Mouse (Mus musculus) myocyte (in vitro differentiated cells): ENCODE measurements at regions not wholly inside any gene's neighbourhood (a gene's known extent, or its start where the extent isn't known, plus 50 kb on each side); places are given as distances from the start of the nearest gene placed in this dataset.

Experiments
- H3K27me3 ChIP-seq: one replicate; pipeline ENCODE4 v1.6.1; 2011; ENCODE audit not compliant: control insufficient read depth, insufficient read depth, insufficient read length
- H3K36me3 ChIP-seq: one replicate; pipeline ENCODE4 v1.6.1; 2011; ENCODE audit not compliant: control insufficient read depth, insufficient read depth
- H3K4me2 ChIP-seq: one replicate; pipeline ENCODE4 v1.6.1; 2011; ENCODE audit warnings: low read depth, control low read depth
- H3K4me3 ChIP-seq: one replicate; pipeline ENCODE4 v1.5.1; 2011; ENCODE audit warnings: mild to moderate bottlenecking, control low read depth, moderate library complexity
- H3K79me2 ChIP-seq: one replicate; pipeline ENCODE4 v1.6.1; 2011; ENCODE audit not compliant: control insufficient read depth, insufficient read depth
- H3ac ChIP-seq: one replicate; pipeline ENCODE4 v1.6.1; 2011; ENCODE audit not compliant: control insufficient read depth, insufficient read length
- CEBPB ChIP-seq: IDR thresholded peaks from 2 replicates; pipeline ENCODE4 v1.6.1; 2011; ENCODE audit warnings: mild to moderate bottlenecking, moderate library complexity; ENCODE audit not compliant: poor library complexity, insufficient read depth, severe bottlenecking
- E2F4 ChIP-seq: IDR thresholded peaks from one replicate; pipeline ENCODE4 v1.6.1; 2011; ENCODE audit warnings: mild to moderate bottlenecking, control low read depth, moderate library complexity; ENCODE audit not compliant: insufficient read depth
- MAX ChIP-seq: IDR thresholded peaks from one replicate; pipeline ENCODE4 v1.6.1; 2011; ENCODE audit warnings: low read depth, mild to moderate bottlenecking, control low read depth
- MYOD1 ChIP-seq, 3 experiments: IDR thresholded peaks; one replicate each; pipeline ENCODE4 v1.6.1; 2011; ENCODE audit warnings: control low read depth in 2 of 3, low read depth in 2 of 3, mild to moderate bottlenecking in 2 of 3, moderate library complexity in 1 of 3; ENCODE audit not compliant: insufficient read length in 2 of 3, control insufficient read depth in 1 of 3
- MYOG ChIP-seq, 3 experiments: IDR thresholded peaks; one replicate each; pipeline ENCODE4 v1.6.1; 2011; ENCODE audit warnings: control low read depth in 2 of 3, low read depth in 2 of 3, mild to moderate bottlenecking in 2 of 3; ENCODE audit not compliant: insufficient read length in 2 of 3, control insufficient read depth in 1 of 3, insufficient read depth in 1 of 3
- POLR2A ChIP-seq: IDR thresholded peaks from one replicate; pipeline ENCODE4 v1.6.1; 2011; ENCODE audit warnings: low read depth, mild to moderate bottlenecking, control low read depth, moderate library complexity; ENCODE audit not compliant: insufficient read length
- POLR2AphosphoS2 ChIP-seq: IDR thresholded peaks from one replicate; pipeline ENCODE4 v1.6.1; 2011; ENCODE audit warnings: low read depth, control low read depth; ENCODE audit not compliant: insufficient read length
- REST ChIP-seq: IDR thresholded peaks from one replicate; pipeline ENCODE4 v1.6.1; 2011; ENCODE audit warnings: mild to moderate bottlenecking, control low read depth, moderate library complexity; ENCODE audit not compliant: insufficient read depth, insufficient read length
- SRF ChIP-seq: IDR thresholded peaks from one replicate; pipeline ENCODE4 v1.6.1; 2011; ENCODE audit warnings: low read depth; ENCODE audit not compliant: control insufficient read depth, insufficient read length
- TCF12 ChIP-seq: IDR thresholded peaks from one replicate; pipeline ENCODE4 v1.6.1; 2011; ENCODE audit warnings: mild to moderate bottlenecking, control low read depth; ENCODE audit not compliant: poor library complexity, insufficient read depth, severe bottlenecking
- TCF3 ChIP-seq: IDR thresholded peaks from one replicate; pipeline ENCODE4 v1.6.1; 2011; ENCODE audit warnings: low read depth, control low read depth; ENCODE audit not compliant: insufficient read length
- USF1 ChIP-seq: IDR thresholded peaks from one replicate; pipeline ENCODE4 v1.6.1; 2011; ENCODE audit warnings: low read depth, mild to moderate bottlenecking, control low read depth, moderate library complexity

DNA sequence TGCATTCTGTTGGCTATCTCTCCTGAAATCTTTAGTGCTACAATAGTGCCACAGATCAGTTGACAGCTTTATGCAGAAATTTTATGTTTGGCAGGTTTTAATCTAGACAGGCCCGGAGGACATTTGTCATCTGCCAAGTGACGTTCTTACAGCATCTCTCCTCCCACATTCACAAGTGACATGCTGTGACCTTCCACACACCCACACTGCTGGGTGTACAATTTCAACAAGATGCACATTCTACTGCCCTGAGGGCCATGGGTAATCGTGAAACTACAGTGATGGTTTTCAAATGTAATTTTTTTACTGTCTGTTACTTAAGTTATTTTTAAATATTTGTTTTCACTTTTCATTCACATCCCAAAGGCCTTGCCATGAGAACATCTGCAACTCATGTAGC lies 639.2 kb upstream of the Gm11114 start:
- Histone ChIP-seq H3ac (no peak overlapping the region), H3K36me3 (no peaks in the 10 kb centered on the region), H3K27me3 (no peaks in the 10 kb centered on the region), H3K4me2 (no peak overlapping the region), H3K79me2 (no peaks in the 10 kb centered on the region), H3K4me3 (no peak overlapping the region)
- TF ChIP-seq MYOD1 (IDR thresholded peaks at IDR 0.05; ENCODE audit: control insufficient read depth in 1 of 3, insufficient read length in 2 of 3, low read depth in 2 of 3) (no peak), E2F4 (no peak), POLR2A (no peak), CEBPB (no peak), TCF3 (no peak), REST (no peak), SRF (no peak), USF1 (no peak), TCF12 (no peak), MYOG (IDR thresholded peaks at IDR 0.05; ENCODE audit: control insufficient read depth in 1 of 3, insufficient read depth in 1 of 3, insufficient read length in 2 of 3, low read depth in 2 of 3) (no peak), POLR2AphosphoS2 (no peak), MAX (no peak)

- H3K4me3 ChIP-seq, result no peak overlapping the region
- no peak for TF ChIP-seq CEBPB
- no peak for TF ChIP-seq E2F4
- TF ChIP-seq POLR2AphosphoS2, result no peak
Observed at GRCm38 (mm10) chr9:84678416-84678815, 634.2 kb upstream of the Gm11114 start.

GRCm38 (mm10) chr9:84718615-84719191 lies 593.9 kb upstream of the Gm11114 start:
- Histone ChIP-seq H3K27me3 (no peaks in the 10 kb centered on the region), H3ac (no peak overlapping the region), H3K4me3 (no peak overlapping the region), H3K79me2 (no peaks in the 10 kb centered on the region), H3K4me2 (no peak overlapping the region), H3K36me3 (no peaks in the 10 kb centered on the region)
- TF ChIP-seq E2F4 (no peak), MYOD1 (IDR thresholded peaks at IDR 0.05; ENCODE audit: control insufficient read depth in 1 of 3, insufficient read length in 2 of 3, low read depth in 2 of 3) (no peak), SRF (no peak), TCF12 (no peak), MAX (no peak), TCF3 (no peak), REST (no peak), CEBPB (no peak), POLR2A (no peak), USF1 (no peak), POLR2AphosphoS2 (no peak), MYOG (IDR thresholded peaks at IDR 0.05; ENCODE audit: control insufficient read depth in 1 of 3, insufficient read depth in 1 of 3, insufficient read length in 2 of 3, low read depth in 2 of 3) (no peak)

More at GRCm38 (mm10) chr9:84678416-84678815, 634.2 kb upstream of the Gm11114 start:
- H3K4me2 ChIP-seq, result no peak overlapping the region
- H3K79me2 ChIP-seq, result no peaks in the 10 kb centered on the region
- no peaks in the 10 kb centered on the region for H3K36me3 ChIP-seq
- H3K27me3 ChIP-seq, result no peaks in the 10 kb centered on the region
- no peak overlapping the region for H3ac ChIP-seq

- no peak overlapping the region for H3K4me2 ChIP-seq
- no peak overlapping the region for H3ac ChIP-seq
- H3K36me3 ChIP-seq, result no peaks in the 10 kb centered on the region
- no peaks in the 10 kb centered on the region for H3K27me3 ChIP-seq
- no peak for TF ChIP-seq REST
- no peak for TF ChIP-seq E2F4
- no peaks in the 10 kb centered on the region for H3K79me2 ChIP-seq
- no peak overlapping the region for H3K4me3 ChIP-seq
Observed at GRCm38 (mm10) chr9:84719396-84719795, 593.2 kb upstream of the Gm11114 start.

DNA sequence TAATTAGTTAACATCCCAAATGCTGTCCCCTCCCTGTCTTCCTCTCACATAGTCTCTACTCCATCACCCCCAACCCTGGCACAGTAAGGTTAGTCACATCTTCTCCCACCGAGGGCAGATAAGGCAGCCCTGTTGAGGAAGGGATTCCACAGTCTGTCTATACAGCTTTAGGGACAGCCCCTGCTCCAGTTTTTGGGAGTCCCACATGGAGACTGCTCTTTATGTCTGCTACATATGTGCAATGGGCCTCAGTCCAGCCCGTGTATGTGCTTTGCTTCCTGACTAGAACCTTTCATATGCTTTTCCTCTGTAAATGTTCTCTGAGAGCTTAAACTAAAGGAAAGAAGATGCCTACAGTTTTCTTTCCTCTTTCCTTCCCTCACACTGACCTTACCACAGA lies 592.1 kb upstream of the Gm11114 start:
- Histone ChIP-seq H3K4me3 (no peak overlapping the region), H3K4me2 (no peak overlapping the region)
- no peak for TF ChIP-seq POLR2AphosphoS2
- no peak for TF ChIP-seq POLR2A
- TF ChIP-seq TCF12, result no peak
- no peak for TF ChIP-seq MAX
- TF ChIP-seq MYOG (IDR thresholded peaks at IDR 0.05; ENCODE audit: control insufficient read depth in 1 of 3, insufficient read depth in 1 of 3, insufficient read length in 2 of 3, low read depth in 2 of 3), result no peak
- TF ChIP-seq TCF3, result no peak
- no peak for TF ChIP-seq E2F4
- no peak for TF ChIP-seq USF1
- TF ChIP-seq CEBPB, result no peak
- no peak for TF ChIP-seq SRF
- no peak for TF ChIP-seq REST
- no peak for TF ChIP-seq MYOD1 (IDR thresholded peaks at IDR 0.05; ENCODE audit: control insufficient read depth in 1 of 3, insufficient read length in 2 of 3, low read depth in 2 of 3)

More for the DNA sequence above, 592.1 kb upstream of the Gm11114 start:
- no peak overlapping the region for H3ac ChIP-seq
- H3K36me3 ChIP-seq, result no peaks in the 10 kb centered on the region
- H3K27me3 ChIP-seq, result no peaks in the 10 kb centered on the region
- H3K79me2 ChIP-seq, result no peaks in the 10 kb centered on the region
